Mouse (Mus musculus): Measurements from ENCODE around the gene I830077J02Rik. TPM values are rescaled to one million over a fixed set of nuclear protein-coding genes. Genes with fewer than 3 reads are reported as not detected.
A peak's percentile ranks its signal among the peaks of the same experiment; 100 is the strongest.

The I830077J02Rik gene
- polyA plus RNA-seq, 1 experiment = 41.9 TPM

GRCm38 (mm10) chr3:105898325-105898724 is 34.1 kb downstream of the I830077J02Rik start:
- H3K27me3 ChIP-seq (replicated peaks) = no peaks in the 10 kb centered on the region
- H3K4me3 ChIP-seq (replicated peaks) = no peak overlapping the region
- no peak for TF ChIP-seq GATA1 (IDR thresholded peaks at IDR 0.05; ENCODE audit: borderline replicate concordance, low read length)
- no peak for TF ChIP-seq FLI1 (IDR thresholded peaks at IDR 0.05; ENCODE audit: low read length)
- H3K36me3 ChIP-seq (replicated peaks; ENCODE audit: low read length) = peaks cover 28% of the 10 kb centered on the region
- H3K9me3 ChIP-seq = no peaks in the 10 kb centered on the region
- peaks cover 100% of the 10 kb centered on the region for H3K4me1 ChIP-seq

- H3K9me3 ChIP-seq = no peaks in the 10 kb centered on the region
- peaks cover 20% of the 10 kb centered on the region for H3K36me3 ChIP-seq (replicated peaks; ENCODE audit: low read length)
- H3K27me3 ChIP-seq (replicated peaks) = no peaks in the 10 kb centered on the region
- H3K4me3 ChIP-seq (replicated peaks) = no peak overlapping the region
- TF ChIP-seq FLI1 (IDR thresholded peaks at IDR 0.05; ENCODE audit: low read length) (no peak), GATA1 (IDR thresholded peaks at IDR 0.05; ENCODE audit: borderline replicate concordance, low read length) (no peak)
- peaks cover 100% of the 10 kb centered on the region for H3K4me1 ChIP-seq
Measured at GRCm38 (mm10) chr3:105896811-105897210, 35.7 kb downstream of the I830077J02Rik start.

- Histone ChIP-seq H3K27me3 (replicated peaks) (no peaks in the 10 kb centered on the region), H3K4me3 (replicated peaks) (peak overlapping the region; percentile 90), H3K36me3 (replicated peaks; ENCODE audit: low read length) (peaks cover 20% of the 10 kb centered on the region), H3K4me1 (peaks cover 100% of the 10 kb centered on the region), H3K9me3 (no peaks in the 10 kb centered on the region)
- TF ChIP-seq GATA1 (IDR thresholded peaks at IDR 0.05; ENCODE audit: borderline replicate concordance, low read length) (0 out of 3 replicates have a peak, but pooled peaks have one; percentile 15), FLI1 (IDR thresholded peaks at IDR 0.05; ENCODE audit: low read length) (no peak)
Measured at GRCm38 (mm10) chr3:105894601-105895592, 37.6 kb downstream of the I830077J02Rik start.

DNA sequence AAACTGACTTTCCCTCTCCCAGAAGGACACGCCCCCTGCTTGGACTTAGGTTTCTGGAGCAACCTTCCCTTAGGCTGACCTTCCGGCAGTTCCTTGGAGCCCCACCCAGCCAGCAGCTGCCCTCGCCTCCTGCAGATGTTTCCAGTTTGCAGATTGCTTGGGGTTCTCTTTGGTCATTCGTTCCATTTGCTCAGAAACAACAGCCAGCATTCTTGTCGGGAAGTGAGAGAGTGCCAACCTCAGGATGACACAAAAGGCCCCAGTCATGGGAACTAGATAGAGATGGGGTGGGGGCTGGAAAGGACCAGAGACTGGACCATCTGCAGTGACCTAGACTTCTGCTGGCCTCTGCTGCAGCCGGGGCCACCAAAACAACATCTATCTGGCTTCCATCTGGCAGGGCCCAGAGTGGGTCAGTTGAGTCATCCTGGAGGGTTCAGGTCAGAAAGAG is 38.5 kb downstream of the I830077J02Rik start:
- Histone ChIP-seq H3K4me3 (replicated peaks) (peak overlapping the region; percentile 90), H3K36me3 (replicated peaks; ENCODE audit: low read length) (peaks cover 18% of the 10 kb centered on the region), H3K9me3 (no peaks in the 10 kb centered on the region), H3K4me1 (peaks cover 100% of the 10 kb centered on the region), H3K27me3 (replicated peaks) (no peaks in the 10 kb centered on the region)
- TF ChIP-seq FLI1 (IDR thresholded peaks at IDR 0.05; ENCODE audit: low read length) (no peak), GATA1 (IDR thresholded peaks at IDR 0.05; ENCODE audit: borderline replicate concordance, low read length) (no peak)

- Histone ChIP-seq H3K4me3 (replicated peaks) (peak overlapping the region; percentile 90), H3K4me1 (peaks cover 96% of the 10 kb centered on the region)
Measured at GRCm38 (mm10) chr3:105892572-105893495, 39.6 kb downstream of the I830077J02Rik start.

GRCm38 (mm10) chr3:105891760-105892571 is 40.5 kb downstream of the I830077J02Rik start:
- Histone ChIP-seq H3K4me1 (peaks cover 88% of the 10 kb centered on the region), H3K4me3 (replicated peaks) (peak overlapping the region; percentile 90)

More at GRCm38 (mm10) chr3:105892572-105893495, 39.6 kb downstream of the I830077J02Rik start:
- Histone ChIP-seq H3K9me3 (no peaks in the 10 kb centered on the region), H3K27me3 (replicated peaks) (no peaks in the 10 kb centered on the region), H3K36me3 (replicated peaks; ENCODE audit: low read length) (peaks cover 16% of the 10 kb centered on the region)
- TF ChIP-seq FLI1 (IDR thresholded peaks at IDR 0.05; ENCODE audit: low read length) = no peak
- TF ChIP-seq GATA1 (IDR thresholded peaks at IDR 0.05; ENCODE audit: borderline replicate concordance, low read length) = no peak; the same call in 2 of the 3 replicates

DNA sequence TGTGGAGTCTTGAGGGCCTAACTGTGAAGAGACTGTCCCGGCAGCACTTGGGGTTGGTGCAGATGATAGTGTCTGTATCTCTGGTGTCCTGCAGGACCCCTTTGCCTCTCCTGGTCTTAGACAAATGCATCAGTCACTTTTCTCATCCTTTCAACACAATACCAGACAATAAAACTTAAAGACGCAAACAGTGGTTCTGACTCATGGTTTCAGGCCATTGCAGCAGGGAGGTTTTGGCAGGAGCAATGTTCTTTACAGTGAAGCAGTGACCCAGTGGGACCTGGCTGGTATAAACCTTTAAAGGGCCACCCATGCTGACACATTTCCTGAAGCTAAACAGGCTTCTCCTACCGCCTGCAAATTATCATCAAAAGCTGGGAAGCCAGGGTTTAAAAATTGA is 41.3 kb downstream of the I830077J02Rik start:
- H3K9me3 ChIP-seq = no peaks in the 10 kb centered on the region
- H3K36me3 ChIP-seq (replicated peaks; ENCODE audit: low read length) = peaks cover 12% of the 10 kb centered on the region
- peaks cover 79% of the 10 kb centered on the region for H3K4me1 ChIP-seq
- no peaks in the 10 kb centered on the region for H3K27me3 ChIP-seq (replicated peaks)
- peak overlapping the region; percentile 82 for H3K4me3 ChIP-seq (replicated peaks)
- TF ChIP-seq FLI1 (IDR thresholded peaks at IDR 0.05; ENCODE audit: low read length) (no peak), GATA1 (IDR thresholded peaks at IDR 0.05; ENCODE audit: borderline replicate concordance, low read length) (no peak)

More at GRCm38 (mm10) chr3:105891760-105892571, 40.5 kb downstream of the I830077J02Rik start:
- Histone ChIP-seq H3K9me3 (no peaks in the 10 kb centered on the region), H3K27me3 (replicated peaks) (no peaks in the 10 kb centered on the region), H3K36me3 (replicated peaks; ENCODE audit: low read length) (peaks cover 13% of the 10 kb centered on the region)
- TF ChIP-seq FLI1 (IDR thresholded peaks at IDR 0.05; ENCODE audit: low read length) = no peak
- TF ChIP-seq GATA1 (IDR thresholded peaks at IDR 0.05; ENCODE audit: borderline replicate concordance, low read length) = no peak; the same call in 2 of the 3 replicates

GRCm38 (mm10) chr3:105890220-105890619 is 42.2 kb downstream of the I830077J02Rik start:
- peaks cover 12% of the 10 kb centered on the region for H3K36me3 ChIP-seq (replicated peaks; ENCODE audit: low read length)
- TF ChIP-seq GATA1 (IDR thresholded peaks at IDR 0.05; ENCODE audit: borderline replicate concordance, low read length) (no peak), FLI1 (IDR thresholded peaks at IDR 0.05; ENCODE audit: low read length) (no peak)
- peaks cover 70% of the 10 kb centered on the region for H3K4me1 ChIP-seq
- no peaks in the 10 kb centered on the region for H3K9me3 ChIP-seq
- H3K4me3 ChIP-seq (replicated peaks) = peak overlapping the region; percentile 11
- no peaks in the 10 kb centered on the region for H3K27me3 ChIP-seq (replicated peaks)

Measured in megakaryocyte, embryonic 14.5 days (primary cell).